Mouse (Mus musculus): Measurements from ENCODE around the gene Abl2. TPM values are rescaled to one million over a fixed set of nuclear protein-coding genes. Genes with fewer than 3 reads are reported as not detected.

Gene Abl2
- polyA plus RNA-seq, 1 experiment from 2014 or later, result 5.3 TPM

- H3K4me3 ChIP-seq (ENCODE audit: low read length), result no peak overlapping the region
- H3K27ac ChIP-seq (ENCODE audit: low read depth, low read length), result no peak overlapping the region
- no peak overlapping the region for H3K4me2 ChIP-seq (ENCODE audit: low read length)
- H3K36me3 ChIP-seq (ENCODE audit: control insufficient read depth, insufficient read depth, low read length), result peaks cover 5% of the 10 kb centered on the region; the same call in 1 of the 2 replicates
- H3K27me3 ChIP-seq (replicated peaks; ENCODE audit: control insufficient read depth, insufficient read depth, low read length), result no peaks in the 10 kb centered on the region
- no peak overlapping the region for H3K9ac ChIP-seq (ENCODE audit: low read depth, low read length)
- no peak for ATAC-seq
- WGBS, result 53% methylated on average over 4 of the region's 4 CpGs
- H3K4me1 ChIP-seq (ENCODE audit: control insufficient read depth, insufficient read depth, low read depth, low read length), result peaks cover 19% of the 10 kb centered on the region
- no peaks in the 10 kb centered on the region for H3K9me3 ChIP-seq (ENCODE audit: control insufficient read depth, low read length)
Observed at GRCm38 (mm10) chr1:156617811-156618210, 59.2 kb downstream of the Abl2 start.

DNA sequence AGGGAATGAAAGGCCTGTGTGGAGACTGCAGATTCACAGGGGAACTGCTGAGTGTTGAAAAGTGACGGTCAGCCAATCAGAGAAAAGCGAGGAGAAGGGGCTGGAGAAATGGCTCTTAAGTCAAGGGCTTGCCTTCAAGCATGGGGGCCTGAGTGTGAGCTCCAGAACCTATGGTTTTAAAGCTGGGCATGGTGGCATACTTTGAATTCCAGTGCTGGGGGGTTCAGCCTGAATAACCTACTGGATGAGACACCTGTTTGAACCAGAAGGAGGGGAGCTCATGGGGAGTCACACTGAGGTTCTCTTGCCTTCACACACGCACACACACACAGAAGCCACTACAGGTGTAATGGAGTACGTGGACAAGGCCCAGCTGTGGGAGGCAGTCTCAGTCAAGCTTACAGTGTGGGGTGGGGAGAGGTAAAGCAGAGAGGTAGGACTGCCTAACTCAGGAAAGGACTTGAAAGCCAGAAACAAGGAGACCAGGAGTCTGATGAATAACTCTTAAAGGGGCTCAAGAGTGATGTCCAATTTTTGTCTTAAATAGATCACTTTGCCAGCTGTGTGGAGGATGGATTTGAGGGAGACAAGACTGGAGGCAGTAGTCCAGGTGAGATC is 61.8 kb downstream of the Abl2 start:
- peaks cover 5% of the 10 kb centered on the region; the same call in 1 of the 2 replicates for H3K36me3 ChIP-seq (ENCODE audit: control insufficient read depth, insufficient read depth, low read length)
- peaks cover 14% of the 10 kb centered on the region for H3K4me1 ChIP-seq (ENCODE audit: control insufficient read depth, insufficient read depth, low read depth, low read length)
- WGBS, result 69% methylated on average over 4 of the region's 4 CpGs
- no peaks in the 10 kb centered on the region for H3K27me3 ChIP-seq (replicated peaks; ENCODE audit: control insufficient read depth, insufficient read depth, low read length)
- H3K9me3 ChIP-seq (ENCODE audit: control insufficient read depth, low read length), result no peaks in the 10 kb centered on the region
- H3K4me2 ChIP-seq (ENCODE audit: low read length), result no peak overlapping the region
- H3K9ac ChIP-seq (ENCODE audit: low read depth, low read length), result no peak overlapping the region
- ATAC-seq, result no peak
- H3K27ac ChIP-seq (ENCODE audit: low read depth, low read length), result no peak overlapping the region
- H3K4me3 ChIP-seq (ENCODE audit: low read length), result no peak overlapping the region

DNA sequence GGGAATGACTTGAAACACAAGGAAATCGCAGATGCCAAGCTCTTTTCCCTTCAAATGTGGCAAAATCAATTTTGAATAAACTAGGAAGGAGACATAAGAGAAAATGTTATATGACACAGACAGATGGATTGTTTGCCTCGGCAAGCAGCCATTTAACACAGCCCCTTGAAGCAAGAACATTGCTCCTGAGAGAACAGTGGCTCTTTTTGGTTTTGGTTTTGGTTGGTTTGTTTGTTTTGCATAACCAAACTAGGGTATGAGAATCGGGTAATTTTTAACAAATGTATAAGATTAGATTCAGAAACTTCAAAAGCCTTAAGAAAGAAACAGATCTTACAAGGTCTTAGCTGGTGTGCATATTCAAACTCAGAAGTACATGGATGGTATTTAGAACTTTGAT is 62.4 kb downstream of the Abl2 start:
- no peak for ATAC-seq
- no peak overlapping the region for H3K4me3 ChIP-seq (ENCODE audit: low read length)
- H3K4me1 ChIP-seq (ENCODE audit: control insufficient read depth, insufficient read depth, low read depth, low read length), result peaks cover 8% of the 10 kb centered on the region
- no peak overlapping the region for H3K9ac ChIP-seq (ENCODE audit: low read depth, low read length)
- H3K9me3 ChIP-seq (ENCODE audit: control insufficient read depth, low read length), result no peaks in the 10 kb centered on the region
- H3K4me2 ChIP-seq (ENCODE audit: low read length), result no peak overlapping the region
- no peak overlapping the region for H3K27ac ChIP-seq (ENCODE audit: low read depth, low read length)
- H3K36me3 ChIP-seq (ENCODE audit: control insufficient read depth, insufficient read depth, low read length), result peaks cover 5% of the 10 kb centered on the region; the same call in 1 of the 2 replicates
- no peaks in the 10 kb centered on the region for H3K27me3 ChIP-seq (replicated peaks; ENCODE audit: control insufficient read depth, insufficient read depth, low read length)
- WGBS, result 73% methylated on average over 3 of the region's 3 CpGs

DNA sequence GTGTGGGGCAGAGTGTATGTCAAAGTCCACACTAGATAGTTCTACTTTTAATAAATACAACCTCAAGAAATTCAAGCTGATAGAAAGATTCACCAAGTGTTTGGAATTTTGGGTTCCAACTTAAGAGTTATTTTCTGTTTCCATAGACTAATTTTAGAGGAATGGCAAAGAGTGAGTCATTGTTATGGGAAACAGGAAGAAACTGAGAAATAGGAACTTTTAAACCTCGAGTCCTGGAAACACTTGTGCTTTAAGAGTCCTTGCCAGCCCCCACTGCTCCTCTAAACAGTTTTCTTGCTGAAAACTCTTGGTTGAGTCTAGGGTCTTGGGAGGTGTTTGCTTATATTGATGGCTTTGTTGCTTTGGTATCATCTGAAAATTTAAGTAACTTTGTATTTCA is 65.6 kb downstream of the Abl2 start:
- 86% methylated on average over 1 of the region's 1 CpGs for WGBS
- H3K4me1 ChIP-seq (ENCODE audit: control insufficient read depth, insufficient read depth, low read depth, low read length), result no peaks in the 10 kb centered on the region
- H3K27me3 ChIP-seq (replicated peaks; ENCODE audit: control insufficient read depth, insufficient read depth, low read length), result no peaks in the 10 kb centered on the region
- H3K36me3 ChIP-seq (ENCODE audit: control insufficient read depth, insufficient read depth, low read length), result peaks cover 5% of the 10 kb centered on the region; the same call in 1 of the 2 replicates
- no peak for ATAC-seq
- no peaks in the 10 kb centered on the region for H3K9me3 ChIP-seq (ENCODE audit: control insufficient read depth, low read length)
- no peak overlapping the region for H3K27ac ChIP-seq (ENCODE audit: low read depth, low read length)
- H3K4me3 ChIP-seq (ENCODE audit: low read length), result no peak overlapping the region
- H3K4me2 ChIP-seq (ENCODE audit: low read length), result no peak overlapping the region
- H3K9ac ChIP-seq (ENCODE audit: low read depth, low read length), result no peak overlapping the region

DNA sequence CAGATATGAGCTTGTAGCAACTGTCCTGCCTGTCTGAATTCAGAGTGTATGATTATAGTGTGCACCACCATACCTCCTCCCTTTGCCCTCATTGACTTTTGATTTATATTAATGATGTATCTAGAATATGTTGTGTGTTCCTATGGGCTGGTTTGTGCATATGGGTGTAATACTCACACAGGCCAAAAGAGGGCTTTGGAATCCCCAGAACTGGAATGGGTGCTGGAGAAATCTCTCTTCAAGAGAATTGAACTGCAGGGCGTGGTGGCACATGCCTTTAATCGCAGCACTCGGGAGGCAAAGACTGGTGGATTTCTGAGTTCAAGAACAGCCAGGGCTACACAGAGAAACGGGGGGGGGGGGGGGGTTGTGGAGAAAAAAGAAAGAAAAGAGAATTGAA is 68.1 kb downstream of the Abl2 start:
- Histone ChIP-seq H3K4me3 (ENCODE audit: low read length) (no peak overlapping the region), H3K27ac (ENCODE audit: low read depth, low read length) (no peak overlapping the region), H3K4me2 (ENCODE audit: low read length) (no peak overlapping the region), H3K36me3 (ENCODE audit: control insufficient read depth, insufficient read depth, low read length) (peaks cover 22% of the 10 kb centered on the region), H3K9ac (ENCODE audit: low read depth, low read length) (no peak overlapping the region), H3K9me3 (ENCODE audit: control insufficient read depth, low read length) (no peaks in the 10 kb centered on the region), H3K4me1 (ENCODE audit: control insufficient read depth, insufficient read depth, low read depth, low read length) (no peaks in the 10 kb centered on the region), H3K27me3 (replicated peaks; ENCODE audit: control insufficient read depth, insufficient read depth, low read length) (no peaks in the 10 kb centered on the region)
- 81% methylated on average over 4 of the region's 4 CpGs for WGBS
- no peak for ATAC-seq

DNA sequence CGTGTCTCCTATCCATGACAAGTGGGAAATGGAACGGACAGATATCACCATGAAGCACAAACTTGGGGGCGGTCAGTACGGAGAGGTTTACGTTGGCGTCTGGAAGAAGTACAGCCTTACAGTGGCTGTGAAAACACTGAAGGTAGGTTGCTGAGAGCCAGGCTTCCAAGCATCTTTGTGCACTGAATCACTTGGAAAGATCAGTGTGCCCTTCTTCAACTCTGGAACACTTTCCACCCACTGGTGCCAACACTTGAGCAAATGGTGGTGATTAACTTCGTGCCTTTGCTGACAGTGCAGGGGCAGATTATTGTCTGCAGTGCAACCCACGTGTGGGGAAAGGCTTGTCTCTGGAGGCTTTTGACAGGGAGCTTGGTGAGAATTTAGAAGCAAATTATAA is 71.4 kb downstream of the Abl2 start:
- H3K27ac ChIP-seq (ENCODE audit: low read depth, low read length), result no peak overlapping the region
- no peak overlapping the region for H3K4me3 ChIP-seq (ENCODE audit: low read length)
- 94% methylated on average over 8 of the region's 8 CpGs for WGBS
- H3K9ac ChIP-seq (ENCODE audit: low read depth, low read length), result no peak overlapping the region
- no peaks in the 10 kb centered on the region for H3K27me3 ChIP-seq (replicated peaks; ENCODE audit: control insufficient read depth, insufficient read depth, low read length)
- no peaks in the 10 kb centered on the region for H3K4me1 ChIP-seq (ENCODE audit: control insufficient read depth, insufficient read depth, low read depth, low read length)
- no peak for ATAC-seq
- H3K4me2 ChIP-seq (ENCODE audit: low read length), result no peak overlapping the region
- no peaks in the 10 kb centered on the region for H3K9me3 ChIP-seq (ENCODE audit: control insufficient read depth, low read length)
- peaks cover 26% of the 10 kb centered on the region for H3K36me3 ChIP-seq (ENCODE audit: control insufficient read depth, insufficient read depth, low read length)

- Histone ChIP-seq H3K27me3 (replicated peaks; ENCODE audit: control insufficient read depth, insufficient read depth, low read length) (no peaks in the 10 kb centered on the region), H3K4me3 (ENCODE audit: low read length) (no peak overlapping the region), H3K9me3 (ENCODE audit: control insufficient read depth, low read length) (no peaks in the 10 kb centered on the region), H3K4me2 (ENCODE audit: low read length) (no peak overlapping the region), H3K27ac (ENCODE audit: low read depth, low read length) (no peak overlapping the region), H3K9ac (ENCODE audit: low read depth, low read length) (no peak overlapping the region), H3K36me3 (ENCODE audit: control insufficient read depth, insufficient read depth, low read length) (peaks cover 28% of the 10 kb centered on the region), H3K4me1 (ENCODE audit: control insufficient read depth, insufficient read depth, low read depth, low read length) (no peaks in the 10 kb centered on the region)
- no peak for ATAC-seq
Observed at GRCm38 (mm10) chr1:156630965-156631364, 72.4 kb downstream of the Abl2 start.

DNA sequence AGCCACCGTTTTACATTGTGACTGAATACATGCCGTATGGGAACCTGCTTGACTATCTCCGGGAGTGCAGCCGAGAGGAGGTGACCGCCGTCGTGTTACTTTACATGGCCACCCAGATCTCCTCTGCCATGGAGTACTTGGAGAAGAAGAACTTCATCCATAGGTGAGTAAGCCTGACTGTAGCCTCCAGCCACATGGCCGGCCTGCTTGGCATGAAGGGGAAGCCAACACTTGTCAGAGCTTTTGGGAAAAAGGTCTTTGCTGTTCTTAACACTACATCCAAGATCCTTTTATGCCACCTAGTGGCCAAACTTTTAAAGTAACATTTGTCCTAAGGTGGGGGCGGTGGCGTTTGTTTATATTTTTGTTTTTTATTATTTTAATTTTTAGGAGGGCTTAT is 74.5 kb downstream of the Abl2 start:
- no peak overlapping the region for H3K4me3 ChIP-seq (ENCODE audit: low read length)
- H3K27ac ChIP-seq (ENCODE audit: low read depth, low read length), result no peak overlapping the region
- no peak overlapping the region for H3K9ac ChIP-seq (ENCODE audit: low read depth, low read length)
- H3K4me2 ChIP-seq (ENCODE audit: low read length), result no peak overlapping the region
- ATAC-seq, result peak; percentile 44
- H3K27me3 ChIP-seq (replicated peaks; ENCODE audit: control insufficient read depth, insufficient read depth, low read length), result no peaks in the 10 kb centered on the region
- peaks cover 36% of the 10 kb centered on the region for H3K36me3 ChIP-seq (ENCODE audit: control insufficient read depth, insufficient read depth, low read length)
- no peaks in the 10 kb centered on the region for H3K9me3 ChIP-seq (ENCODE audit: control insufficient read depth, low read length)
- no peaks in the 10 kb centered on the region for H3K4me1 ChIP-seq (ENCODE audit: control insufficient read depth, insufficient read depth, low read depth, low read length)
- WGBS, result 78% methylated on average over 10 of the region's 10 CpGs

DNA sequence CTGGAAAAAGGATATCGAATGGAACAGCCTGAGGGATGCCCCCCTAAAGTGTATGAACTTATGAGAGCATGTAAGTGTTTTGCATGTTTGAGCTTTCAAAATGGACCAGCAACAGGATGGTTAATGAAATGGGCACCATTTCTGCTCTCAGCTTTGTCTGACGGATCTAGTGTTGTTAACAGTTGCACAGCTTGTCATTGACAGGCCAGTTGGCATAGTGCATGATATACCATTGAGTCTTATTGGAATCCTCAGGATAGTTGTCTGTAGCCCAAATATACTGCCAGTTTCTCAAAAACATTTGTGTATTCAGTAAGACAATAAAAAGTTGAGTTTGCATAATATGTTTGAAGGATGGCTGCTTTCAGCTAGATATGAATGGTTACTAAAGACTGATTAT is 76.6 kb downstream of the Abl2 start:
- ATAC-seq, result no peak
- no peak overlapping the region for H3K4me3 ChIP-seq (ENCODE audit: low read length)
- peaks cover 33% of the 10 kb centered on the region for H3K36me3 ChIP-seq (ENCODE audit: control insufficient read depth, insufficient read depth, low read length)
- H3K9ac ChIP-seq (ENCODE audit: low read depth, low read length), result no peak overlapping the region
- no peak overlapping the region for H3K4me2 ChIP-seq (ENCODE audit: low read length)
- no peak overlapping the region for H3K27ac ChIP-seq (ENCODE audit: low read depth, low read length)
- no peaks in the 10 kb centered on the region for H3K4me1 ChIP-seq (ENCODE audit: control insufficient read depth, insufficient read depth, low read depth, low read length)
- WGBS, result 79% methylated on average over 2 of the region's 2 CpGs
- no peaks in the 10 kb centered on the region for H3K27me3 ChIP-seq (replicated peaks; ENCODE audit: control insufficient read depth, insufficient read depth, low read length)
- H3K9me3 ChIP-seq (ENCODE audit: control insufficient read depth, low read length), result no peaks in the 10 kb centered on the region

GRCm38 (mm10) chr1:156639455-156639854 is 80.9 kb downstream of the Abl2 start:
- Histone ChIP-seq H3K36me3 (ENCODE audit: control insufficient read depth, insufficient read depth, low read length) (peaks cover 33% of the 10 kb centered on the region), H3K27ac (ENCODE audit: low read depth, low read length) (no peak overlapping the region), H3K4me3 (ENCODE audit: low read length) (no peak overlapping the region), H3K4me1 (ENCODE audit: control insufficient read depth, insufficient read depth, low read depth, low read length) (peaks cover 8% of the 10 kb centered on the region), H3K9me3 (ENCODE audit: control insufficient read depth, low read length) (no peaks in the 10 kb centered on the region), H3K4me2 (ENCODE audit: low read length) (no peak overlapping the region), H3K27me3 (replicated peaks; ENCODE audit: control insufficient read depth, insufficient read depth, low read length) (no peaks in the 10 kb centered on the region), H3K9ac (ENCODE audit: low read depth, low read length) (no peak overlapping the region)
- no peak for ATAC-seq
- WGBS, result 90% methylated on average over 5 of the region's 5 CpGs

Data from hindbrain, embryonic 16.5 days (tissue).